Mouse (Mus musculus) heart, adult 2 months (tissue): ENCODE results near the gene Gm3045.

ENCODE experiments used
- CTCF ChIP-seq: fragments of 200-600 bp; IDR thresholded peaks from 2 replicates; pipeline ENCODE4 v1.8.1; 2022; ENCODE audit warnings: antibody characterized with exemption, mild to moderate bottlenecking, moderate library complexity
- EP300 ChIP-seq: fragments of 200-500 bp; IDR thresholded peaks from 2 replicates; pipeline ENCODE4 v1.6.1; 2011; ENCODE audit warnings: low read depth, low read length, control low read depth; ENCODE audit not compliant: insufficient read depth
- POLR2A ChIP-seq: fragments of 200-500 bp; IDR thresholded peaks from 2 replicates; pipeline ENCODE4 v1.6.1; 2011; ENCODE audit warnings: mild to moderate bottlenecking, low read depth, low read length, control low read depth; ENCODE audit not compliant: insufficient read depth

DNA sequence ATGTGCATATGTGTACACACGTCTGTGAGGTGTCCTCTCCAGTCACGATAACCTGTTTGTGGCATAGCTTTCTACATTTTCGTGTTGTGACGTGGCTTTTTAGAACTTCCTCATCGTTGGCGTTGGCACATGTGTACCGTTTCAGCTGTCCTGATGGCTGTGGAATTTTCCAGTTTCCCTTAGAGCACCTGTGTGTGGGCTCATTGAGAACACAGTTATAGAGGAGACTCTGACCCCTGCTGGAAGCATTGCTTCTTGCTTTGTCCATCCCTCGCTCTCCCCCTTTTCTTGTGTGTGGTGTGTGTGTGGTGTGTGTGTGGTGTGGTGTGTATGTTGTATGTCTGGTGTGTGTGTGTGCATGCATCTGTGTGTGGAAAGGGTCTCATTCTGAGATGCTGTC lies 23.6 kb downstream of the Gm3045 start:
- TF ChIP-seq CTCF (no peak), POLR2A (no peak), EP300 (no peak)
